Mouse (Mus musculus) liver, embryonic 13.5 days (tissue): ENCODE results near the gene Crxos. TPM values are rescaled to one million over a fixed set of nuclear protein-coding genes. Genes with fewer than 3 reads are reported as not detected.

ENCODE experiments used
- ATAC-seq: fragments of 200-750 bp; cut with Nextera tagmentation; 2 replicates; pipeline ENCODE4 v1.8.0; 2017; ENCODE audit warnings: low read depth, mild to moderate bottlenecking, moderate number of reproducible peaks, moderate library complexity
- DNase-seq: peaks from one replicate; pipeline ENCODE4 v3.0.0; 2022
- H3K27ac ChIP-seq: fragments of 300-500 bp; sonication (generic); 2 replicates; pipeline ENCODE4 v1.5.1; 2015; ENCODE audit warnings: moderate library complexity, mild to moderate bottlenecking, inconsistent platforms
- H3K27me3 ChIP-seq: fragments of 300-500 bp; sonication (generic); 2 replicates; pipeline ENCODE4 v1.6.1; 2015; ENCODE audit warnings: mild to moderate bottlenecking, inconsistent platforms
- H3K36me3 ChIP-seq: fragments of 300-500 bp; sonication (generic); 2 replicates; pipeline ENCODE4 v1.6.1; 2015; ENCODE audit warnings: mild to moderate bottlenecking, inconsistent platforms
- H3K4me1 ChIP-seq: fragments of 300-500 bp; sonication (generic); replicated peaks from 2 replicates; pipeline ENCODE4 v1.6.1; 2015; ENCODE audit warnings: inconsistent platforms
- H3K4me2 ChIP-seq: fragments of 300-500 bp; sonication (generic); 2 replicates; pipeline ENCODE4 v1.6.1; 2015; ENCODE audit warnings: inconsistent platforms, mild to moderate bottlenecking, moderate library complexity
- H3K4me3 ChIP-seq: fragments of 300-500 bp; sonication (generic); replicated peaks from 2 replicates; pipeline ENCODE4 v1.5.1; 2015; ENCODE audit warnings: mild to moderate bottlenecking, inconsistent platforms
- H3K9ac ChIP-seq: fragments of 300-500 bp; sonication (generic); 2 replicates; pipeline ENCODE4 v1.6.1; 2015; ENCODE audit warnings: mild to moderate bottlenecking, inconsistent platforms
- H3K9me3 ChIP-seq: fragments of 300-500 bp; sonication (generic); replicated peaks from 2 replicates; pipeline ENCODE4 v1.6.1; 2016; ENCODE audit warnings: inconsistent platforms
- WGBS: fragments of 180-500 bp; shearing (Covaris S2); methylation state at CpG from one replicate; pipeline ENCODE4 v1.1.7; 2015; ENCODE audit not compliant: insufficient replicate concordance; 5-methylcytosine and 5-hydroxymethylcytosine counted together
- polyA plus RNA-seq: library from polyadenylated mRNA; unstranded; fragments of >200 nt; fragmentation: Nextera tagmentation; extraction: Ambion mirVana; gene quantifications from 2 replicates; pipeline ENCODE4 v1.2.1, GENCODE M21; 2015

Crxos gene
- not detected in 2 replicates for polyA plus RNA-seq

DNA sequence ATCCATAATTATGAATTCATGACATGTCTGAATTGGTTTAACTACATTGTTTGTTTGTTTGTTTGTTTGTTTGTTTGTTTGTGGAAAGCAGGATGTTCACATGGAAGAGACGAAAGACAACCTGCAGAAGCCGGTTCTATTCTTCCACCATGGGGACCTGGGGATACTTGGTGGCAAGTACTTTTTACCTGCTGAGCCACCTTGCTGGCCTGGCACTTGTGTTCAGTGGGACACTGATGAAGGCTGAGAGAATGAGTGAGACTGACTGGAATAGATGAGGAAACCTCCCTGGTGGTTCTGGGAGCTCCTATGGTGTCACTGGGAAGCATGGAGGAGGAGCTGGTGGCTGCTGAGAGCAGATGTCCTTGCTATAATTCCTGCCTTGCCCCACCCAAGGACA is at the start of gene Crxos:
Gene Crxos (plus strand): TSS at position 301 of the 400 bp plus-strand sequence.
- H3K4me3 ChIP-seq = no peak within 1 kb of the TSS
- no peak within 1 kb of the TSS for H3K27ac ChIP-seq
- peaks cover 6% of the 10 kb centered on the region; the same call in 1 of the 2 replicates for H3K4me1 ChIP-seq
- no peaks in the 10 kb centered on the region for H3K9me3 ChIP-seq
- no peak within 1 kb of the TSS for H3K9ac ChIP-seq
- H3K4me2 ChIP-seq = no peak within 1 kb of the TSS
- ATAC-seq (no peak), DNase-seq (no peak)
- no peaks in the 10 kb centered on the region for H3K36me3 ChIP-seq
- H3K27me3 ChIP-seq = no peaks in the 10 kb centered on the region
- WGBS = 55% methylated on average over 2 of the region's 2 CpGs

DNA sequence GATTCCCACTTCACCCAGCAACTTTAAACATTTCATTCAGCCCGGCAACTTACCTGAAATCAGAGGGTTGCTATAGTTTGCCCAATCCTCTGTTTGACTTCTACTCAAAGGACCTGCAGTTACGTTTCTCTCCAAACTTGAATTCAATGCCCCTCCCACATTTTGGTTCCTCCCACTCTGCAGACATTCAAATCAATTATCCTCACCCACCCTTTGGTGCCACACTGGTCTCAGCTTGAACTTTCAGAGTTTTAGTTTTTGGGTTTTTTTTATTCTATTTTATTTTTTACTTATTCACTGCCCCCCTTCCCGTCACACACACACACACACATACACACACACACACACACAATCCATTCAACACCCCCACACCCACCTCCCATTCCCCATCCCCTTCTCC is 42.8 kb upstream of the Crxos start, which contains the start of gene Obox6:
Gene Obox6 (minus strand): TSS at position 101 of the 400 bp plus-strand sequence.
- no peak within 1 kb of the TSS for H3K4me2 ChIP-seq
- no peaks in the 10 kb centered on the region for H3K27me3 ChIP-seq
- peaks cover 17% of the 10 kb centered on the region for H3K9me3 ChIP-seq
- DNase-seq (no peak), ATAC-seq (no peak)
- 68% methylated on average over 3 of the region's 3 CpGs for WGBS
- no peak within 1 kb of the TSS for H3K27ac ChIP-seq
- H3K4me1 ChIP-seq = no peaks in the 10 kb centered on the region
- no peaks in the 10 kb centered on the region for H3K36me3 ChIP-seq
- H3K9ac ChIP-seq = no peak within 1 kb of the TSS
- no peak within 1 kb of the TSS for H3K4me3 ChIP-seq

DNA sequence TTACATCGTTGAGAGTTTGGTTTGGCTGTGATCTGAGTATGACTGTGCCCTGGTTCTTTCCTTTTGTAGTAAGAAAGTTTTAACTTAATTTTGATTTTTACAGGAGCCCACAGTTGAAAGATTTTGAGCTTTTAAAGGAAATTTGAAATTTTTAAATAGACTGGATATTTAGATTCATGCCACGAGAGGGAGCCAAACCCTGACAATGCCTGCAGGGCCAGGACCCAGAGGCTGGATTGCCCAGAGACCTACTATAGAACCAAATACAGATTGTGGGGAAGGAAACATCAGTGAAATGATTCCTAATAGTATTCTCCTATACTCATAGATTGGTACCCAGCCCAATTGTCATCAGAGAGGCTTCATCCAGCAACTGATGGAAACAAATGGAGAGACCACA is 22.8 kb upstream of the Crxos start:
- Histone ChIP-seq H3K27ac (no peak overlapping the region), H3K9ac (no peak overlapping the region)
- no peak for DNase-seq

DNA sequence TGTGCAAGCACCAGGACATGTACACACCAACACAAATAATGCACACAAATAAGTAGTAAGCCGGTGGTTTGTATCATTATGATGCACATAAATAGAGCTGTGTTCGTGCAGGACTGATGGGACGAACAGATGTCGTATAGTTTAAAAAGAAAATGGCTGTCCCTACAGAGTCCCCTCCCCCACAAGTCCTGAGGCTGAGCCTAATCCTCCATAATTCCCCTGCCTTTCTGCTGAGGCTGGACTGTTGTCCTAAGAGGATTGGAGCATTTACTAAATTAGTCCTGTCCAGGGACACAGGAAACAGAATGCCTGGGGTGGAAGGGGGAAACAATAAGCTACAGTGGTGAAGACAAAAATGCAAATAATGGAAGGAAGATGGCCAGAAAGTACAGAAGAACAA is 18.3 kb upstream of the Crxos start:
- H3K4me3 ChIP-seq = no peak overlapping the region
- no peaks in the 10 kb centered on the region for H3K27me3 ChIP-seq
- H3K9ac ChIP-seq = no peak overlapping the region
- 61% methylated on average over 4 of the region's 4 CpGs for WGBS
- ATAC-seq = no peak
- no peak overlapping the region for H3K27ac ChIP-seq
- no peak overlapping the region for H3K4me2 ChIP-seq
- no peaks in the 10 kb centered on the region for H3K36me3 ChIP-seq
- DNase-seq = no peak
- H3K4me1 ChIP-seq = no peaks in the 10 kb centered on the region
- no peaks in the 10 kb centered on the region for H3K9me3 ChIP-seq

More for the DNA sequence above, 22.8 kb upstream of the Crxos start:
- Histone ChIP-seq H3K36me3 (no peaks in the 10 kb centered on the region), H3K4me2 (no peak overlapping the region), H3K4me1 (no peaks in the 10 kb centered on the region), H3K27me3 (no peaks in the 10 kb centered on the region), H3K9me3 (no peaks in the 10 kb centered on the region), H3K4me3 (no peak overlapping the region)
- WGBS = 32% methylated on average over 2 of the region's 2 CpGs
- no peak for ATAC-seq

DNA sequence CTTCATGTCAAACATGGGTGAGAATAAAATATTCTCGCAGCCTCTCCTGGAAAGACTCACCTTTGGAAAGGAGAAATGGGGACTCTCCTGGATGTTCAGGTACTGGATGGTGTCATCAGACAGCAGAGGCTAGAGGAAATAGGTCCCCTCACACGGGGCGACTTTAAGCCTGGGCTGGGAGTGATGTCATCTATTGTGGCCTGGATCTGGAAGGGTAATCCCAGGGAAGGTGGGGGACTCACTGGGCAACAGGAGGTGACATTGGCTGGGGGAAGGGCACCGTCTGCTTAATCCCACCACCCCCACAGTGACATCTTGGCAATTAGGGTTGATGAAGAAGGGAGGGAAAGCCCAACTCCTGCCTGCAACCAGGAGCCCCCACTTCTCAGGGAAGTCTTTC is 2.7 kb upstream of the Crxos start, which contains the start of gene Crx:
Gene Crx (minus strand): TSS at position 213 of the 400 bp plus-strand sequence.
- Histone ChIP-seq H3K4me1 (peaks cover 6% of the 10 kb centered on the region; the same call in 1 of the 2 replicates), H3K27ac (no peak within 1 kb of the TSS), H3K4me2 (no peak within 1 kb of the TSS), H3K9ac (no peak within 1 kb of the TSS), H3K27me3 (no peaks in the 10 kb centered on the region), H3K4me3 (no peak within 1 kb of the TSS), H3K36me3 (no peaks in the 10 kb centered on the region), H3K9me3 (no peaks in the 10 kb centered on the region)
- ATAC-seq (no peak), DNase-seq (no peak)
- 23% methylated on average over 4 of the region's 4 CpGs for WGBS

DNA sequence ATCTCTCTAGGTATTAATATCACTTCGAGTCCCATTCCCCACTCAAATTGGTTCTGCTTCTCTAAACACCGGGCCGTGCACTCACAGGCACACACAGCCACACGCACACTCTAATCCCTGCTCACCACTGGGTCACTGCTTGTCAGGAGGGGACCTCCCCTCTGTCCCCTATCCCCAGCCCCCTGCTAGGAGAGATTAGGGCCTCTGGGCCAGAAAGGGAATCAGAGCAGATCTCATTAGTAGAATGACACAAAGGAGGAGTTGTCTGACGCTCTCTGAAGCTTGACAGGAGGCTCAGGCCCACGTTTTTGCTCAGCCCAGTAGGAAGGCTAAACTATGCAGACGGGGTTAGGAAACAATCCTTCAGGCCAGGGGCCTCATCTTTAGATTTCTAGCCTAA is 1.0 kb upstream of the Crxos start:
- DNase-seq = no peak
- ATAC-seq = no peak
- no peak overlapping the region for H3K4me2 ChIP-seq
- H3K9me3 ChIP-seq = no peaks in the 10 kb centered on the region
- H3K9ac ChIP-seq = no peak overlapping the region
- no peak overlapping the region for H3K27ac ChIP-seq
- H3K27me3 ChIP-seq = no peaks in the 10 kb centered on the region
- H3K4me3 ChIP-seq = no peak overlapping the region
- peaks cover 6% of the 10 kb centered on the region; the same call in 1 of the 2 replicates for H3K4me1 ChIP-seq
- H3K36me3 ChIP-seq = no peaks in the 10 kb centered on the region
- WGBS = 19% methylated on average over 7 of the region's 7 CpGs

DNA sequence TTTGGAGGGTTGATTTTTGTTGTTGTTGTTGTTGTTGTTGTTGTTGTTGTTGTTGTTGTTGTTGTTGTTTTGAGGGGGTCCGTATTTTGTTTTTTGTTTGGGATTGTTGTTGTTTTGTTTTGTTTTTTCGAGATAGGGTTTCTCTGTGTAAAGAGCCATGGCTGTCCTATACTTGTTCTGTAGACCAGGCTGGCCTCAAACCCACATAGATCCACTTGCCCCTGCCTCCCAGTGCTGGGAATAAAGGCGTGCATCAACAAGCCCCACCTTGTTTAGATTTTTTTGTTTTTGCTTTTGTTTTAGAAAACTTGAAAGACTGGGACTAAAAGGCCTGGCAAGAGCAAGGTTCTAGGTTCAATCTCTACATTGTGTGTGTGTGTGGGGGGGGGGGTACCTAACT is 586 bp upstream of the Crxos start:
- Histone ChIP-seq H3K27ac (no peak overlapping the region), H3K9me3 (no peaks in the 10 kb centered on the region), H3K36me3 (no peaks in the 10 kb centered on the region), H3K9ac (no peak overlapping the region), H3K4me3 (no peak overlapping the region), H3K4me2 (no peak overlapping the region), H3K27me3 (no peaks in the 10 kb centered on the region), H3K4me1 (peaks cover 6% of the 10 kb centered on the region; the same call in 1 of the 2 replicates)
- ATAC-seq = no peak
- DNase-seq = no peak
- 37% methylated on average over 3 of the region's 3 CpGs for WGBS

DNA sequence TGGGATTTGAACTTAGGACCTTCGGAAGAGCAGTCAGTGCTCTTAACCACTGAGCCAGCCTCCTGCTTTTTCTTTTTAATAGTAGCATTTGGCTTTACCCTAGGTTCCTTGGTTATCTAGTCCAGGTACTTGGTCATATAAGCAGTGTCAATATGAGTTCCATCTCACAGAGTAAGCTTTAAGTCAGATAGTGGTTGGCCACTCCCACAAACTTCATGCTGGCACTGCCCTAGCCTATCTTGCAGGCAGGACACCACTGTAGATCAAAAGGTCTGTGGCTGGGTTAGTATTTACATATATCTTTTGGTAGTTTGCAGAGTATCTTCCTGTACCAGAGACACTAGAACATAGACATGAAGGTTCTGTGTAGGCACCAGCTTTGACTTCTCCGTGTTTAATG is 1.7 kb downstream of the Crxos start:
- Histone ChIP-seq H3K27me3 (no peaks in the 10 kb centered on the region), H3K9me3 (no peaks in the 10 kb centered on the region), H3K9ac (no peak overlapping the region), H3K27ac (no peak overlapping the region), H3K4me2 (no peak overlapping the region), H3K4me1 (peaks cover 6% of the 10 kb centered on the region; the same call in 1 of the 2 replicates), H3K36me3 (no peaks in the 10 kb centered on the region), H3K4me3 (no peak overlapping the region)
- 63% methylated on average over 2 of the region's 2 CpGs for WGBS
- ATAC-seq (0 out of 2 replicates have a peak, but pooled peaks have one; percentile 41), DNase-seq (no peak)

DNA sequence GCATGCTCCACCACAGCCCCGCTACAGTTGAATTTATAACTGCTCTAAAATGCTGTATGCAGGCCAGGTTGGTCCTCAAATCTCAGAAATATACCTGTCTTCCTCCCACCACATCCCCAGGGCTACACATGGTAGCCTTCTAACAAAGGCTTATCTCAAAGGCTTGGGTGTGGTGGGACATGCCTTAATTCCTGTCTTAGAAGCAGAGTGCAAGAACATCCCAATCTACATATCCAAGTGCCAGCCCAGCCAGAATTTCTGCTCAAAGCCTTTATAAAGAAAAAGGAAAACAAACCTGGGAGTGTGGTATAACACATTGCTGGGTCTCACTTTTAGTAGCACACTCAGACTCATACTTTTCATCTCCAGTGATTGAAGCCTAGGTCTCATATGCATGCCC is 11.8 kb downstream of the Crxos start:
- H3K27me3 ChIP-seq = no peaks in the 10 kb centered on the region
- 21% methylated on average over 1 of the region's 1 CpGs for WGBS
- H3K36me3 ChIP-seq = no peaks in the 10 kb centered on the region
- no peak for DNase-seq
- no peaks in the 10 kb centered on the region for H3K9me3 ChIP-seq
- H3K4me3 ChIP-seq = no peak overlapping the region
- no peak for ATAC-seq
- H3K27ac ChIP-seq = no peak overlapping the region
- no peak overlapping the region for H3K9ac ChIP-seq
- H3K4me1 ChIP-seq = no peaks in the 10 kb centered on the region
- H3K4me2 ChIP-seq = no peak overlapping the region

DNA sequence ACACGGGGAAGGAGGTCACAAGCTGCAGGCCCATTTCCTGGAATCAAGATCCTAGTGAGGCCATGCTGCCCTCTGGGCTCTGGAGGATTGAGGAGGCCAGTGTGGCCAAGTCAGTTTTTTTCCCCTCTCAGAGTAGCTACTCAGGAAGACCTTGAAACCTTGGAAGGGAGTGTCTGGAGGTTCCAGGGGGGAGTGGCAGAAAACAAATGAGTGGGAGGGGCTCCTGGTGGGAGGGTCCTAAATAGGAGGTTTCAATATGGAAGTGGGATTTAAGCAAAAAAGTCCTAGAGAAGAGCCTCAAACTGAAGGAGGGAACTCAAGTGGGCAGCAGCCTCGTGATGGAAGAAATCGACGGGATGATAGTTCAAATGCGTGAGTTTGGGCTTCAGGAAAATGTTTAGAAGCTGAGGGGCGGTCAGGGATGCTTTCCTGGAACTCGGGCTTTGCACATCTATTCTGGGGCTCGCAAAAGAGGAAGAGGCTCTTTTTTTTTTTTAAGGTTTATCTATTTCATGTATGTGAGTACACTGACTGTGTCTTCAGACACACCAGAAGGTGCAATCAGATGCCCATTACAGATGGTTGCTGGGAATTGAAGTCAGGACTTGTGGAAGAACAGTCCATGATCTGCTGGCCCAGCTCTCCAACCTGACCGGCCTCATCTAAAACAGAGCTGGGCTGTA is 19.1 kb downstream of the Crxos start:
- H3K9me3 ChIP-seq = no peaks in the 10 kb centered on the region
- no peaks in the 10 kb centered on the region for H3K27me3 ChIP-seq
- H3K4me1 ChIP-seq = no peaks in the 10 kb centered on the region
- H3K27ac ChIP-seq = no peak overlapping the region
- no peak overlapping the region for H3K9ac ChIP-seq
- H3K4me2 ChIP-seq = no peak overlapping the region
- no peak for DNase-seq
- no peaks in the 10 kb centered on the region for H3K36me3 ChIP-seq
- WGBS = 49% methylated on average over 9 of the region's 9 CpGs
- H3K4me3 ChIP-seq = no peak overlapping the region
- ATAC-seq = no peak

DNA sequence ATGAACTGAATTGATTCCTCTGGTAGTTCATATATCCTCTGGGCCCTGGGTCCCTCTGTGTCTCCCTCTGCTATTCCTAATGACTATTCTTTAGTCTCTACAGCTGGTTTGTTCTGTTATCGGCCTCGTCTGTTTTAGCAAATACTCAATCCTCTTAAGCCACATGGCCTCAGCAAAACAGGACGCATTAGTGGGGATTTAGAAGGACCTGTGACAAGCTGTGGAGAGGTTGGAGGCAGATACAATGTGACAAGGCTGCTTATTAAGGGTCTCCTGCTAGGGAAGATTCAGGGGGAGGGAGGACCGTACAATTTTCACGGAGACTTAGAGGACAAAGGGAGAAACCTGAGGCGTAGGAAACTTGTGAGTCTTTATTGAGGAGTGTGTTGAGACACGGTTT is 23.4 kb downstream of the Crxos start:
- Histone ChIP-seq H3K9me3 (no peaks in the 10 kb centered on the region), H3K4me2 (no peak overlapping the region), H3K4me1 (no peaks in the 10 kb centered on the region), H3K4me3 (no peak overlapping the region), H3K27me3 (no peaks in the 10 kb centered on the region), H3K9ac (no peak overlapping the region), H3K27ac (no peak overlapping the region), H3K36me3 (no peaks in the 10 kb centered on the region)
- ATAC-seq = no peak
- DNase-seq = no peak
- 72% methylated on average over 7 of the region's 7 CpGs for WGBS

DNA sequence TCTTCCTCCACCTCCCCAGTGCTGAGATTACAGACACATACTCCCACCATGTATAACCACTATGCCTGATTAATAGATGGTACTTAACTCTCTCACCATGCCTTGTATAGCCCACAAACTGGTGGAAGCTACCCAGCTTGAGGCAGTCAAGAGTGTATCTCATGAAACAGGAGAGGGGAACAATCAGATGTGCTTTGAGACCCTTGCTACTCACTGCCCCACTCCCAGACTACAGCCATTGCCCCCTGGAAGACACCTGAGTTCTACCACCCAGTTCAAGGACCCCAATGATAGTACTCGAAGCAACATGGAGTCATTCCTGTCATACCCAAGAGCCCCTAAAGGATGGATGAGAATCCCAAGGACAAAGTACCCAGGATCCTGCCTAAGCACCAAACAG is 24.2 kb downstream of the Crxos start:
- WGBS = 50% methylated on average over 1 of the region's 1 CpGs
- H3K4me1 ChIP-seq = no peaks in the 10 kb centered on the region
- no peak overlapping the region for H3K4me3 ChIP-seq
- H3K27me3 ChIP-seq = no peaks in the 10 kb centered on the region
- H3K9ac ChIP-seq = no peak overlapping the region
- no peak overlapping the region for H3K27ac ChIP-seq
- ATAC-seq (no peak), DNase-seq (no peak)
- H3K9me3 ChIP-seq = no peaks in the 10 kb centered on the region
- no peaks in the 10 kb centered on the region for H3K36me3 ChIP-seq
- no peak overlapping the region for H3K4me2 ChIP-seq
